8 mouse cellular contexts compared by ENCODE assay signal in the genomic region with DNA sequence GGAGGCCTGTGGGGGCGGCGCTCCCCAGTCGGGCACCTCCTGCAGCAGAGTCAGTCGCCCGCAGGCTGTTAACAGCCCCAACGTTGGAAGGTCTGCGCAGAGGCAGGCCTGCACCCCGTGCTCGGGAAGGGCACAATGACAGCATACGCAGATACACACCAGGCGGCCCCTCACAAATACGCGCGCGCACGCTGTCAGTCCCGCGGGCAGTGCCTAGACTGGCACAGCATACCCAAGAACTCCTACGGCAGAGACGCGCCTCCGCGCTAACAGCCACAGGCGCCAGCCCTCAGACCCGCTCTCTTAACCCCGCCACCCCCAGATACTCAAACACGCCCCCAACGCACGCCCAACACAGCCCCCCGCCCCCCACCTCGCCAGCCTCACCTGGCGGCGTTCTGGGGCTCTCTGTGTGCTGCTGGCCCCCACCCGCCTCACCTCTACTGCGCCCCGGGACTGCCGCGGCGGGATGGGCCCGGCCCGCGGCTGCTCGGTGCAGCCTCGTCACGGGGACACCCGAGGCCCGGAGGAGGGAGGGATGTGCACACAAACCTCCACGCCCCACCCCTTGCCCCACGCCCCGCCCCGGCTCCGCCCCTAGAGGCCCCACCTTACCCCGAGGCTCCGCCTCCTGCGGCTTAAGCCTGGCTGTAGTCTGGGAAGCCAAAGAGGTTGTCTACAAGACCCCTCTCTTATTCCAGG. TPM values are rescaled to one million over a fixed set of nuclear protein-coding genes. Genes with fewer than 3 reads are reported as not detected.
DNase-seq lines count a peak whose midpoint lies in the region; ATAC-seq and TF ChIP-seq lines count a peak whose summit lies in the region.

A gene (minus strand): TSS at position 577 of the 702 bp plus-strand sequence.

- H3K4me3 ChIP-seq in cortical plate, adult 2 months (ENCODE audit: insufficient read depth, low read length) = peak within 1 kb of the TSS; percentile 56

- ATAC-seq in inflammation-experienced regulatory T-cells, adult 6 months = peak; percentile 74
- ATAC-seq in megakaryocyte progenitor cell, adult 5-6 weeks (replicated peaks; ENCODE audit: poor library complexity) = peak; percentile 87

- 0 out of 2 replicates have a peak within 1 kb of the TSS, but pooled peaks have one; percentile 6 for H3K27ac ChIP-seq in cortical plate, adult 2 months (ENCODE audit: insufficient read depth, low read length)

- peak; percentile 90 for DNase-seq in ZHBTc4 (ENCODE audit: low read depth, low spot score)
- DNase-seq in gastrocnemius, postnatal 10 days = peak; percentile 83
- DNase-seq in left cerebral cortex, postnatal 10 days (ENCODE audit: extremely low spot score in 1 of 2, low spot score in 2 of 2) = peak; percentile 49 to 88
- peak; percentile 83 to 86 for DNase-seq in right cerebral cortex, postnatal 10 days (ENCODE audit: low spot score in 2 of 2)
- peak; percentile 88 for DNase-seq in urinary bladder, postnatal 14 days (ENCODE audit: low spot score)

- TF ChIP-seq CTCF in cortical plate, adult 2 months (IDR thresholded peaks at IDR 0.05; ENCODE audit: extremely low read depth, insufficient read depth, low read length) = no peak

- intact Hi-C loops in left cerebral cortex, postnatal 10 days (cut with DNase I) = no loop called here

- no peak for TF ChIP-seq POLR2A in cortical plate, adult 2 months (IDR thresholded peaks at IDR 0.05; ENCODE audit: extremely low read depth, insufficient read depth, low read length)

- no peaks in the 10 kb centered on the region for H3K4me1 ChIP-seq in cortical plate, adult 2 months (ENCODE audit: control insufficient read depth, insufficient read depth, low read length)

RNA-seq across cellular contexts. Expression of the gene that starts here (rescaled TPM):
- 15.8 and 19.5 TPM in 2 replicates for polyA plus RNA-seq in cortical plate, adult 2 months (2012; rRNA removed)
- total RNA-seq in gastrocnemius, postnatal 10 days (2021) = 1 to 10 TPM in 1 of 2 experiments, under 1 TPM in 1; 0.68 to 1.4 TPM
- under 1 TPM in 1 of 3 experiments, not detected in 2; 0.39 TPM for polyA plus RNA-seq in inflammation-experienced regulatory T-cells, adult 6 months (2017; shearing (Covaris generic))
- 10 to 100 TPM; 16.4 to 17.6 TPM for total RNA-seq in left cerebral cortex, postnatal 10 days (2021)
- total RNA-seq in megakaryocyte progenitor cell, adult 5-6 weeks (2015) = not detected in 2 replicates
- not detected in 2 replicates for total RNA-seq in megakaryocyte progenitor cell, adult 5-6 weeks (2017)

Comparison
In these comparisons a context has a peak if more than half of its experiments do, and no peak if none do; other contexts are left out.
1. Peak in every context shown above with its lines: DNase-seq, ATAC-seq, H3K4me3 ChIP-seq and H3K27ac ChIP-seq.
2. RNA of the gene that starts here (total RNA-seq): 16.4 to 17.6 TPM in left cerebral cortex, postnatal 10 days; 0.68 to 1.4 TPM in gastrocnemius, postnatal 10 days and not detected in megakaryocyte progenitor cell, adult 5-6 weeks; every median in the first group is over 4 times any median in the second.
3. RNA of the gene that starts here (polyA plus RNA-seq): 15.8 to 19.5 TPM in cortical plate, adult 2 months; 0.39 TPM in inflammation-experienced regulatory T-cells, adult 6 months; every median in the first group is over 10 times any median in the second.
4. Peak in ATAC-seq in inflammation-experienced regulatory T-cells, adult 6 months; RNA of the gene not detected or under 1 TPM.
5. Peak in ATAC-seq in megakaryocyte progenitor cell, adult 5-6 weeks; RNA of the gene not detected or under 1 TPM.